ENCODE assay signal across 13 mouse cellular contexts in the genomic region with DNA sequence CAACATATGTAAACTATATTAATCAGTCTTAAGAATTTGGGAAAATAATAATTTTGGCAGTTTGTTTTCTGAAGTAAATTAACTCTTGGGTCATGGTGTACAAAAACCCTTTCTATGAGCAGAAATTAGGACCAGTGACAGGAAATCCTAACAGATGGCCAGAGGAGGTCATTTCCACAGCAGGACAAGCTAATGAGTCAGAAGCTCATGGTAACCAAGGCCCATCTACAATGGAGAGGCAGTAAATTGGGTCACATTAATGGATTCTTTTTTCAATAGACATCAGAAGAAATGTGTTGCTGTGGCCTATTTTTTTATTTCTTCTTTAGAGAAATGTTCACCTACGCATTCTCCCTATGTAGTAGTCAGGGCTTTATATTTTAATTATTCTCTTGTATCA.
"Had no signal": no experiment of that assay in that cellular context is flagged by ENCODE, and none has a peak within 500 bp of the region (broad histone marks: within the 10 kb centered on the region; RNA-seq: fewer than 3 reads in every experiment).

No protein-coding gene starts in this region.

- H3K9me3 ChIP-seq: liver, embryonic 15.5 days; midbrain, embryonic 10.5 days; midbrain, embryonic 15.5 days; neural tube, embryonic 12.5 days; stomach, embryonic 15.5 days had no signal

- H3K4me1 ChIP-seq: liver, embryonic 15.5 days; midbrain, embryonic 10.5 days; midbrain, embryonic 15.5 days; neural tube, embryonic 12.5 days; stomach, embryonic 15.5 days had no signal

- H3K27ac ChIP-seq: liver, embryonic 15.5 days; midbrain, embryonic 10.5 days; midbrain, embryonic 15.5 days; neural tube, embryonic 12.5 days; stomach, embryonic 15.5 days had no signal

- ATAC-seq: lung, postnatal 0 days; midbrain, embryonic 15.5 days had no signal

- DNase-seq: kidney, postnatal 10 days; left cerebral cortex, postnatal 4 days; lung, adult 2 months; lung, postnatal 4 days; right cerebral cortex, postnatal 14 days; thymus, postnatal 36 days had no signal

- H3K27me3 ChIP-seq: liver, embryonic 15.5 days; midbrain, embryonic 15.5 days; neural tube, embryonic 12.5 days; stomach, embryonic 15.5 days had no signal

- H3K36me3 ChIP-seq: liver, embryonic 15.5 days; midbrain, embryonic 10.5 days; midbrain, embryonic 15.5 days; neural tube, embryonic 12.5 days; stomach, embryonic 15.5 days had no signal

- H3K4me2 ChIP-seq: liver, embryonic 11.5 days; liver, embryonic 15.5 days; midbrain, embryonic 15.5 days; neural tube, embryonic 12.5 days; stomach, embryonic 15.5 days had no signal

- H3K4me3 ChIP-seq: liver, embryonic 15.5 days; midbrain, embryonic 10.5 days; midbrain, embryonic 15.5 days; neural tube, embryonic 12.5 days; stomach, embryonic 15.5 days had no signal

- H3K9ac ChIP-seq: liver, embryonic 15.5 days; midbrain, embryonic 15.5 days; neural tube, embryonic 12.5 days; stomach, embryonic 15.5 days had no signal
